Mouse (Mus musculus) frontal cortex, postnatal 14 days (tissue): ENCODE results near the gene Trove2.
"Not testable (repeated sequence)": the region's sequence is repeated elsewhere in the genome, so short reads cannot be mapped to it uniquely, and the experiment has no call there.

Source experiments
- DNase-seq, 2 experiments: peaks; one replicate each; pipeline ENCODE4 v3.0.0; 2022; ENCODE audit warnings: low spot score in 2 of 2

Trove2 gene

DNA sequence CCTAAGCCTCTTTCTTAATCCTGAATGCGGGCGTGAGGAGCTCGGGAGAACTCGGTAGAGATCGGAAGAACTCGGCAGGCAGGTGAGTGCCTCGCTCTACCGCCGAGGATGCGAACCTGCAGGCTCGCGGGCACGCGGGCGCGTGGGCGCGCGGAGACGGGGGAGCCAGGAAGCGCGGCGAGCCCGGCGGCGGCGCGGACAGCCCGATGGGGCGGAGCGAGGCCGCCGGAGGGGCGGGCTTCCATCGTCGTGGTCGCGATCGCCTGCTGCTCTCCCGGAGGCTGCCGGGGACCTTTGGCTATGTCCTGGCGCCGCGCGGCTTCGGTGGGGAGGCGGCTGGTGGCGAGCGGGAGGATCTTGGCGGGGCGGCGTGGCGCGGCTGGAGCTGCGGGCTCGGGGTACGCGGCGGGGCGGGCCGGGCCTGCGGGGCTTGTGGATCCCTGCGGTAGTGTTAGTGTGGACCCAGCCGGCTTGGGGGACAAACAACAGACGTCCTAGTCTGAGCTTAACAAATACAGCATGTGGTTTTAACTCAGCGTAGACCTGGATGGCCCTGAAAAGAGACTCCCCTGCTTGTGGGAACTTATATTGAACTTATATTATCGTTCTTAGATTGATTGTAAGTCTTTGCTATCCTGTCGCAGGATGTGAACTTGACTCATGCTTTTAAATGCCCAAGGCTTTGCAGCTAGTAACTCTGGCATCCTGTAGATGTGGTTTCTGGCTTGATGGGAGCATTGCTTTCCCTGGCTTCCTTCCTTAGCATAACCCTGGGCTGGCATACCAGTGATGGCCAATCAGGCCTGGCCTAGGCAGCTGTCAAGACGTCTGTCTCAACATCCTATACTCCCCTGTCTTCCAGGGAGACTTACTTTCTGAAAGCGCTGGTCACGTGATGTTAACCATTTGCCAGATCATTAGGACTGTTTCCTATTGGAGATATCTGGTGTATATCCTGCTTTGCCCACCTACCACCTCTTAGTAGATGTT is 37.2 kb downstream of the Trove2 start:
- peak; percentile 76 to 80 for DNase-seq

DNA sequence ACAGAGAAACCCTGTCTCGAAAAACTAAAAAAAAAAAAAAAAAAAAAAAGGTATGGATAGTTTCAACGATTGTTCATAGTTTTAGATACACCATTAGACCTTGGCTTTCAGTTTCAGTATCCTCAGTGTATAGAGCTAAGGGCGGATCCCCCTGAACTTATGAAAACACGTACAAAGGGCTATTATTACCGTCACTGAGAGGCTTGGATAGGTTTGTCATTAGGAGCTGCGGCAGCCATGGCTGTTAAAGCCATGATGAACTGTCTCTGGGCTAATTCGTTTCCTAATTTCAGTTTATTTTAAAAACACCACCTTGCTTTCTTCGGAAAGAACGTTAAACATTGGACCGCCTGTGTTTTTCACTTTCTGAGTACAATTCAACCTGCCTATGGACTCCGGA is 38.1 kb downstream of the Trove2 start:
- no peak for DNase-seq

DNA sequence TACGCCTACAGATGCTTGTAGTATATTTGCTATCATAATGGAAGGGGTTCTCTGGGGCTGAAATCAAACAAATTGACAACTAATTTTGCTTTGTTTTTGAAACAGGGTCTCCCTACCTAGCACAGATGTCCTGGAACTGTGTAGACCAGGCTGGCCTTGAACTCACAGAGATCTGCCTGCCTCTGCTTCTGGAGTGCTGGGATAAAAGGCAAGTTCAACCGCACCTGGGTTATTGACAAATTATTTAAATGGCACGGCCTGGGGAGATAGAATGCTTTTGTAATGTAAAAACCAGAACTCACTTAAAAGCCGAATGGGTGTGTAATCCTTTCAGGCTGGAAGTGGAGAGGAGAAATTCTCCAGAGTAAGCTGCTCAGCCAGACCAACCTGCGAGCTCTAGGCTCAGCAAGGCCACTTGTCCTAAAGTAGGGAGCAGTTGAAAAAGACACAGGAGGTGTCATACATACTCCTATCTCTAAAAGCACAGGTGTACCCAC is 42.9 kb downstream of the Trove2 start:
- no peak for DNase-seq

DNA sequence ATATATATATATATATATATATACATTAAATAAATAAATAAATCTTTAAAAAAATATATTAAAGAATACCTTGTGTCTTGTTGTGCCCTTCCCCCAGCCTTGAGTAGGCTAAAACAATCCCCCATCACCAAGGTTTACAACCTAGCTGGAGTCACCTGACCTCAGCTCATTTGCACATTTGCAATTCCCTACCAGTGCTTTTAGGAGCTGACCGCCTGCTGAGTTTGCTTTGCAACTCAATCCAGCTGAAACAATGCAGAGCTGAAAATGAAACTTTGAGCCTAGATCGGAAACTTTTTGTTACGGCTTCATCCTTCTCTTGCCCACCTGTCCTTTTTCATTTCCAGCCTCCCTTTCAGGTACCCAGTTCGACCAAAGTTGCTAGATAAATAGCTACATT is 45.2 kb downstream of the Trove2 start:
- DNase-seq = no peak

DNA sequence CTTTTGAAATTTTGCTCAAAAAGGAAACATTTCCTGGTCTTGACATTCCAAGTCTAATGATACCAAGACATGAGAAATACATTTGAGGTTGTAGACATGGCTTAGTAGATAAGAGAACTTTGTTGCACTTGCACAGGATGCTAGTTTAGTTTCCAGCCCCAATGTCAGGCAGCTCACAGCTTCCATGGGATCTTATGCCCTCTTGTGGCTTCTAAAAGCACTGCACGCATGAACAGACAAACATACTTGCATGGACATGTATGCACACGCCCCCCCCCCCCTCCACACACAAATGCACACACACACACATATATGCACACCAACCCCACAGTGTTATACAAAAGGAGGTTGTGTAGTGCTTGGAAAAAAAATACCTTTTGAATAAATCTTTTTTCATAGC is 46.0 kb downstream of the Trove2 start:
- no peak for DNase-seq

DNA sequence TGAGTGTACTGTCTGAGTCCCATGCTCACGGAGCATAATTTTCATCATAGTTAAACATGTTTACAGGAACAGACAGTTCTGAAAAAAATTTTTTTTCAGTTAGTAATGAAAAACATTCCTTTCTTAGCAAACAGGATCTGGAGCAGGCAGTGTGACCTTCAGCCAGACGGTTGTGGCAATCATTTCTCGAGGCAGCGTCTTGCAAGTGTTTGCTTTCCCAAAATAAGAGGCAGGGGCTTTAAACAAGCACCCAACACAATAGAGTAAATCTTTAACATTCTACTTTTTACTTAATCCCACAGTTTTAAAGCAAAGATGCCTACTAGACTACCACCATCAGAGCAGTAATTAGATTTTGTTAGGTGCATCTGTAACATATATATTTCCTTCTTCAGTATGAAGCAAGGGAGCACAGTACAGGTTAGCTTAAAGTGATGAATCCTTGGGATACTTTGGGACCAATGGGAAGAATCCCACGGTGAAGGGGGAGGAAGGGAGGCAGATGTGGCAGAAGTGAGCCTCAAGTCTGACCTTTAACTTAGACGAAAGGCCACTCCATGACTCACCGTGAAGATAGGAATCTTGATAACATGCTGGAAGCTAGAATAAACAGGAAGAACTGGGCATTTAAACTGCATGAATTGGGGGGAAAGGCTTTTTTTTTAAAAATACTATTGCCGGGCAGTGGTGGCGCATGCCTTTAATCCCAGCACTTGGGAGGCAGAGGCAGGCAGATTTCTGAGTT is 49.0 kb downstream of the Trove2 start:
- no peak for DNase-seq

DNA sequence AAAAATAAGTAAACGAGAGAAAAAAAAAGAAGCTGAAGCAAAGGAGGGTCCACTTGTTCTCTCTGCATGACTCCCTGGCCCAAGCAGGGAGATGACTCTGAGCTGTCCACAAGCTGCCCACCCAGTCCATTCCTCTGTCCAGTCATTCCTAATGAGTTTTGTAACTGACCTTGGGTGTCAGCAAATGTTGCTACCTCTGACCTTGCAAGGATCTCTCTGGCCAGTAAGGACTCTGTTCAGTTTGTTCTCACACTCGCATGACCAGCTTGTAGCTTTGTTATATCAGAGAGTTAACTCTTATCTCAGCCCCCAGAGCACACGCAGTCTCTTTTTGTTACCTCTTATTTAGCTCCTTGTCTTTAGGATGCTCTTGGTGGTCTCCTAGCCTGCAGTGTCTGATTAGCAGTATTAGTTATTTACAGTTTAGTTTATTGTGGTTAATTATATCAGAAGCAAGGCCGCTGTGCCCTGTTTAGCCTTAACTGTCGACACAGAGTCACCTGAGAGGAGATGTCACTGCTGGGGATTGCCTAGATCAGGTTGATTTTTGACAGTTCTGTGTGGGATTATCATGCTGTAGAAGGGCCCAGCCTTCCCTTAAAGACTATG is 52.3 kb downstream of the Trove2 start:
- no peak for DNase-seq

DNA sequence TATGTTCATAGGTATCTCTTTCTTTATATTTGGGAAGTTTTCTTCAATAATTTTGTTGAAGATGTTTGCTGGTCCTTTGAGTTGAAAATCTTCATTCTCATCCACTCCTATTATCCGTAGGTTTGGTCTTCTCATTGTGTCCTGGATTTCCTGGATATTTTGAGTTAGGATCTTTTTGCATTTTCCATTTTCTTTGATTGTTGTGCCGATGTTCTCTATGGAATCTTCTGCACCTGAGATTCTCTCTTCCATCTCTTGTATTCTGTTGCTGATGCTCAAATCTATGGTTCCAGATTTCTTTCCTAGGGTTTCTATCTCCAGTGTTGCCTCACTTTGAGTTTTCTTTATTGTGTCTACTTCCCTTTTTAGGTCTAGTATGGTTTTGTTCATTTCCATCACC is 60.8 kb downstream of the Trove2 start, which contains the start of gene Glrx2:
TSS of gene Glrx2 (plus strand) at position 301 of the 400 bp plus-strand sequence.
- not testable (repeated sequence) for DNase-seq

DNA sequence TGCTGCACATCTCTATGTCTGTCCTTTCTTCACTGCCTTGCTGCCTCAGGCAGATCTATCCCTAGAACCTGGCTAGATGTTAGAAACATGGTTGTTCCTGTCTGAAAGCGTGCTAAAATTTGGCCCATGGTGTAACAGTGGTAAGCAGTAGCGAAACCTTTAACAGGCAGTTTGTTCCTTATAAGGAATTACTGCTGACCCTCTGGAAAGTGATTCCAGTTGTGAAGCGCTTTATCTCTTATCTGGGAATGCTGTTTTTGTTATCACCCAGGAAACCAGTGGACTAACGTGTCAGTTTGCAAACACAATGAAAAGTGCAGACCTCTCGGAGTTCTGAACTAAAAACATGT is 66.3 kb downstream of the Trove2 start:
- no peak for DNase-seq

DNA sequence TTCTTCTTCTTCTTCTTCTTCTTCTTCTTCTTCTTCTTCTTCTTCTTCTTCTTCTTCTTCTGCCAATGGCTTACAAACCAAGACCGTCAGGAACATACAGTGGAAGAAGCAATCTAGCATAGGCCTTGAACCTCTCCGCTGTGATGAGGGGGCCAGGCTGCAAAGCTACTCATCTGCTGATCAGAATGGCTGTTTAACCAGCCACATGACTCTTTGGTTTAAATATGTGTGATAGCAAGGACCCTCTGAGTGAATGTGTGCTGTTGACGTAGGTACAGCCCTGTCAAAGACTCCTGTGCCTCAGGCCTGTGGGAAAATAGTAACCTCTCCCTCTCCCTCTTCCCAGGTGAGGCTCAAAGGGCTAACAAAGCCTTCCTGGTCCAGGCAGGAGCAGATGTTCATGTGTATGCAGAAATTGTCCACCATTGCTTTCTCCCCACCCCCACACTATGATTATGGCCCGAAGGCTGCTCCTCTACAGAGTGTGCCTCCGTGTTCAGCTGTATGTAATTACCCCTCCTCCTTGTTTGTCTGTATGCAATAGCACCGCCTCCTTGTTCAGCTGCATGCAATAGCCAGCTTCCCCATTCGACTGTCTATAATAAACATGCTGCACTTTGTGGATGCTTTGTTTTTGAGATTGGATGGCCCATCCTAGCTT is 66.8 kb downstream of the Trove2 start:
- DNase-seq = no peak

DNA sequence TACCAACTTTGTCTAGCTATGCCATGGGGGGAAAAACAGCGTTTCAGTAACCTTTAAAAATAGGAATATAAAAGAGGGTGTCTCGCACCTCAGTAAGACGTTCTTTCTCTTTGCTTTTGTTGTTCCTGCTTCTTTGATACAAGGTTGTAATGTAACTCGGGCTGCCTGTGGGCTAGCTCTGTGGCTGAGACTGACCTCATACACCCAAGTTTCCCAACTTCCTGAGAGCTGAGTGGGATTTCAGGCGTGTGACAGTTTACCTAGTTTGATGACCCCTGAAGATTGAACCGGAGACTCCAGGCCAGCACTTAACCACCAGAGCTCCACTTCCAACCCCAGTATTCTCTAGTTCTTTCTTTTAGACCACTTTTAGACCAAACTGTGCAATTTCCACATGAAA is 68.5 kb downstream of the Trove2 start:
- DNase-seq = no peak

DNA sequence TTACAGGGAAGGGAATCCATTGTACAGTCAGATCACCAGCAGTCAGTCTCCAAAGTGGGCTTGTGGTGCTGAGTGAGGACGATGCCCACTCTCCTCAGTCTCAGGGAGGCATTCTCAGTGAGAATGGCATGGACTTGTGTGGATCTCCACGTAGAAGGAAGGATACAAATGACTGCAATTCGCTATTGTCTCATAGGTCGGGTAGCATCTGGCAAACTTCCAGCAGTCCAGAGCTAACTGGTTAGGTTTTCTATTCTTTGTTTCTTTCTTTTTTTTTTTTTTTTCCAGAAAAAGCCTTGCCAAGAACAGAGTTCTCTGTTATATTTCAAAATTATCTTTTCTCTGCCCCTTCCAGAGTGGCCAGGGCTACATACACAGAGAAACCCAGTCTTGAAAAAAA is 69.9 kb downstream of the Trove2 start:
- no peak for DNase-seq

DNA sequence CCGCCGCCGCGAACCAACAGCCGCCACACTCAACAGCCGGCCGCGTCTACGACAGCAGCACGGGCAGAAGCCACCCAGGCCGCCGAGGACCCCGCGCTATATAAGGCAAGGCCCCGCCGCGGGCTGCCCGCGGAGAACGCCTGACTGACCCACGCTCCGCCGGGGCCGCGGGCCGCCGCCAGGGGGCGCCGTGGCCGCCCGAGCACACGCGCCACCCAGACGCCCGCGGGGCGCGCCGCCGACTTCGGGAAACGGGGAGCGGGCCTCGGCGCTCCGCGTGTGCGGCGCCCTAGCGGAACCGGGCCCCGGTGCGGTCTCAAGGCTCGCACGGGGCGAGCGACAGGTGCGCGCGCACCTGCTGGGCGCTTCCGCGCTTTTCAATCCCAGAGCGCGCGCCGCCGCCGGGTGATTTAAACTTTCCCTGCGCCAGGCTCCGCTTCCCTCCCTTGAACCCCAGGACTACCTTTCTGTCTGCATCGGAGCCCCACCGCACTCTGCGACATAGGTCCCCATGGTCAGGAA is 74.1 kb downstream of the Trove2 start, which contains the start of gene Cdc73:
TSS of gene Cdc73 (minus strand) at position 153 of the 522 bp plus-strand sequence.
- peak; percentile 74 to 86 for DNase-seq

DNA sequence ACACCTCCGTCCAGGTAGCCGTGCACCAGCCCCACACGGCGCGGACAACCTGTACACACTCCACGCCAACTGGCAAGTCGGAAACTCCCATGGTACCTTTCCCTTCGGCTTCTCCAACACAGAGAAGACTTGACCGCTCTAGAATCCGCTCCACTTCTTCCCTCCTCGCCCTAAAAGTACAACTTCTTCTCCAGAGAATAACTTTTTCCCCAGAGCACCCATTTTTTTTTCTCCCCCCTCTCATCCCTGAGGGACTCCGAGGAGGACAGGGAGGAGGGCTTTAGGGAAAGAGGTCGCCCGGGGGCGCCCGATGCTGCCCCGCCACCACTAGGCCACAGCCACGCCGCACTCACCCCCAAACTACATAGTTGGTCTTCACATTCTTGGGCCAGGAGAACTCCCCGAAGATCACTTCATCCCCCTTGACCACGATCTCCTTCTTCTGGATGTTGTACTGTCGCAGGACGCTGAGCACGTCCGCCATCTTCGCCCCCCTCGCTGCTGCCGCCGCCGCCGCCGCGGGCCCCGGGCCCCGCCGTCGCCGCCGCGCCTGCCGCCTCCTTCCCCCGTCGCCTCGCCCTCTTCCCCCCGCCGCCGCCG is 74.6 kb downstream of the Trove2 start:
- DNase-seq = no peak

DNA sequence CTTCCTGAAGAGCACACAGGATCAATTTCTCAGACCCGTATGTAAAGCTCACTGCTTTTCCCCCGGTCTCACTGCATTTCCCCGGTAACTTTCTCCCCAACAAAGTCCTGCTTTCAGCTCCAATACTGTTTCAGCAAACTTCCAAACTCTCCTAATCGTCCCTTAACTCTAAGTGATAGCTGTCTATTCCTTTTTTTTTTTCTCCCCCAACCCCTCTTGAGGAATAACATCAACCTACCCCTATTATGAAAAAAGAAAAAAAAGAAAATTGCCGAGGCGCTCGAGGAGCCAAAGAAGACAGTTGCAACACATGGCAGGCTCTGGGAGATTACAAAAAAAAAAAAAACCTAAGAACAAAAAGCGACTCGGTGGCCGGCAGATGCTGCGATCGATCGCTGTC is 75.1 kb downstream of the Trove2 start:
- DNase-seq = no peak
